Mouse (Mus musculus) liver, embryonic 18 days (tissue): ENCODE data around the gene Wfikkn2. TPM values are rescaled to one million over a fixed set of nuclear protein-coding genes. Genes with fewer than 3 reads are reported as not detected.

Source experiments
- polyA plus RNA-seq: library from polyadenylated mRNA; depleted of rRNA; stranded (reverse); fragments of >200 nt; gene quantifications from 2 replicates; pipeline ENCODE4 v1.2.3, GENCODE M21; 2012; rRNA removed

Gene Wfikkn2
- polyA plus RNA-seq = 0.13 and 0.15 TPM in 2 replicates

DNA sequence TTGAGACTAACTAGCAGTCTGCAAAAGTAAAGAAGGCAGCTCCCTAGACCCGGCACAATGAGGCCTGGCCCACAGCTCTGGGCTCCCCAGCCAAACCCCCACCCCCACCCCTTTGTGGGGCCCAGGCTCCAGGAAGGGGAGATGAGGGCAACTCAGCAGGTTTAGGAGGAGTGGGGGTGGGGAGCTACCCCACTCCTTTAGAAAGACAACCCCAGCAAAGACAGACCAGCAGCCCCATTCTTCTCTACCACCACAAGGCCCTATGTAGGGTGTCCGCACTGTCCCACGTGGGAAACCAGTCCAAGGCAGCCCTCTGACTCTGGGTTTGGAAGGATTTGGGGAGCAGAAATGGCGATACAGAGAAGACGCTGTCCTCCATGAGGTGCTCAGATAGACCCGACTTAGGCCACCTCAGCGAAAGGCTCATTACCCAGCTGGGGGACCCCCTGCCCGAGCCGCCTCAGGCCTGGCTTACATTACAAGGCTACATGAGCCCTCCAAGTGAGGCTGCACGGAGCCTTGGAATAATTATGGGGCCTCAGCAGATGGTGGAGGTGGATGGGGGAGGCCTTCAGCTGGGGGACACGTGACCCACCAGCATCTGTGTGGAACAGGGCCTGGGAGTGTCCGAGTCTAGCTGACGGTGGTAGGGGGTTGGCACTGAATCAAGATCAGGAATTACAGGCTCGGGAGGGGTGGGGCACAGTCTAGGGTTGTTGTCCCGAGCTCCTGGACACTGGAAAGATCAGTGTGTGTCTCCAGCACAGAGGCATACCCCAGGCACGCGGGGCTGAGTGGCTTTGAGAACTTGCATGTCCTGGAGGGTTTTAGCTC is at the start of gene Wfikkn2:
TSS of gene Wfikkn2 (minus strand) at position 51 of the 834 bp plus-strand sequence.

GRCm38 (mm10) chr11:94281199-94282181 is 35.7 kb upstream of the Wfikkn2 start, which contains the start of gene Gm21885:
Gm21885 (plus strand) TSS chr11:94281873.

DNA sequence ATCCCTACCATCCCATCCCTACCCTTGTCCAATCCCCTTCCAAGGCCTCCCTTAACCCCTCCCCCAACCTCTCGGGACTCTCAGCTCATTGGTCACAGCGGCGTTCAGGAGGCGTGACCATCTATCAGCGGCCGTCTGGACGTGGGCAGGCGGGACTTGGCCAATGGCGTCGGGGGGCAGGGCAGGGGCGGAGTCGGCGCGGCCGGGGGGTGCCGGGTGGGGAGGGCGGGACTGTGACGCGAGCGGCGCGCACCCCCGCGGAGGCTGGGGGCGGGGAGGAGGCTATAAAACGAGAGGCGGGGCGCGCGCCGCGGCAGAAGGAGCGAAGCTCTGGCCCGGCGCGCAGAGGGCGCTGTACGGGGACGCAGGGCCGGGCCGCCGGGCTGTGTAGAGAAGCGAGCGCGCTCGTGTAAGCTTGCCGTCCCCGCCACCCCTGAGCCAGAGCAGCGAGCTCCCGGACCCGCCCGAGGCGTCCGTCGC is 34.6 kb downstream of the Wfikkn2 start, which contains the start of gene Tob1:
TSS of gene Tob1 (plus strand) at position 331 of the 480 bp plus-strand sequence.

Other genes starting within 250 kb of the Wfikkn2 start
- gene Spag9, start 249.9 kb downstream of the Wfikkn2 start, polyA plus RNA-seq = 12.5 and 13.3 TPM in 2 replicates
- 22.8 and 23.3 TPM in 2 replicates for gene Tob1, start 34.6 kb downstream of the Wfikkn2 start, polyA plus RNA-seq
- gene Gm21885, start 35.9 kb upstream of the Wfikkn2 start, polyA plus RNA-seq = 0.16 TPM in 1 of 2 replicates, not detected in the other
- 31.9 and 40.2 TPM in 2 replicates for gene Luc7l3, start 76.0 kb upstream of the Wfikkn2 start, polyA plus RNA-seq
- gene Ankrd40, start 82.0 kb upstream of the Wfikkn2 start, polyA plus RNA-seq = 17.1 and 18.6 TPM in 2 replicates
- gene Abcc3, start 147.0 kb upstream of the Wfikkn2 start, polyA plus RNA-seq = 5.2 and 6.1 TPM in 2 replicates
- gene Cacna1g, start 228.2 kb upstream of the Wfikkn2 start, polyA plus RNA-seq = 0.77 and 2.2 TPM in 2 replicates
- gene Spata20, start 240.2 kb upstream of the Wfikkn2 start, polyA plus RNA-seq = not detected in 2 replicates